Mouse (Mus musculus) heart, embryonic 11.5 days (tissue): Measurements from ENCODE around the gene Sh3gl1. TPM values are rescaled to one million over a fixed set of nuclear protein-coding genes. Genes with fewer than 3 reads are reported as not detected.

Experiments
- ATAC-seq: fragments of 200-750 bp; cut with Nextera tagmentation; replicated peaks from 2 replicates; pipeline ENCODE4 v1.8.0; 2017; ENCODE audit warnings: moderate library complexity; ENCODE audit not compliant: insufficient number of reproducible peaks, low FRiP score, low TSS enrichment
- H3K27ac ChIP-seq: fragments of 300-500 bp; sonication (generic); 2 replicates; pipeline ENCODE4 v1.5.1; 2014; ENCODE audit warnings: mild to moderate bottlenecking, low read depth, low read length
- H3K27me3 ChIP-seq: fragments of 300-500 bp; sonication (generic); 2 replicates; pipeline ENCODE4 v1.6.1; 2014; ENCODE audit warnings: mild to moderate bottlenecking, low read length, mixed read lengths; ENCODE audit not compliant: control insufficient read depth, insufficient read depth
- H3K36me3 ChIP-seq: fragments of 300-500 bp; sonication (generic); 2 replicates; pipeline ENCODE4 v1.6.1; 2014; ENCODE audit warnings: mild to moderate bottlenecking, low read length, moderate library complexity, mixed read lengths; ENCODE audit not compliant: control insufficient read depth, insufficient read depth
- H3K4me1 ChIP-seq: fragments of 300-500 bp; sonication (generic); 2 replicates; pipeline ENCODE4 v1.6.1; 2014; ENCODE audit warnings: low read length; ENCODE audit not compliant: control insufficient read depth, insufficient read depth
- H3K4me2 ChIP-seq: fragments of 300-500 bp; sonication (generic); 2 replicates; pipeline ENCODE4 v1.6.1; 2014; ENCODE audit warnings: mild to moderate bottlenecking, moderate library complexity
- H3K4me3 ChIP-seq: fragments of 300-500 bp; sonication (generic); 2 replicates; pipeline ENCODE4 v1.5.1; 2014; ENCODE audit warnings: low read depth, low read length
- H3K9ac ChIP-seq: fragments of 300-500 bp; sonication (generic); 2 replicates; pipeline ENCODE4 v1.6.1; 2014; ENCODE audit warnings: mild to moderate bottlenecking, low read depth, low read length, moderate library complexity
- H3K9me3 ChIP-seq: fragments of 300-500 bp; sonication (generic); replicated peaks from 2 replicates; pipeline ENCODE4 v1.6.1; 2016; ENCODE audit warnings: low read length; ENCODE audit not compliant: control insufficient read depth
- WGBS: fragments of 180-500 bp; shearing (Covaris S2); extraction: QIAGEN DNeasy Blood & Tissue Kit; methylation state at CpG from one replicate; pipeline ENCODE4 v1.1.7; 2014; ENCODE audit not compliant: insufficient replicate concordance; 5-methylcytosine and 5-hydroxymethylcytosine counted together
- polyA plus RNA-seq: library from polyadenylated mRNA; unstranded; fragments of >200 nt; fragmentation: Nextera tagmentation; extraction: Ambion mirVana; gene quantifications from 2 replicates; pipeline ENCODE4 v1.2.1, GENCODE M21; 2014

Gene Sh3gl1
- polyA plus RNA-seq, 1 experiment from 2014 or later, result 90.6 TPM

DNA sequence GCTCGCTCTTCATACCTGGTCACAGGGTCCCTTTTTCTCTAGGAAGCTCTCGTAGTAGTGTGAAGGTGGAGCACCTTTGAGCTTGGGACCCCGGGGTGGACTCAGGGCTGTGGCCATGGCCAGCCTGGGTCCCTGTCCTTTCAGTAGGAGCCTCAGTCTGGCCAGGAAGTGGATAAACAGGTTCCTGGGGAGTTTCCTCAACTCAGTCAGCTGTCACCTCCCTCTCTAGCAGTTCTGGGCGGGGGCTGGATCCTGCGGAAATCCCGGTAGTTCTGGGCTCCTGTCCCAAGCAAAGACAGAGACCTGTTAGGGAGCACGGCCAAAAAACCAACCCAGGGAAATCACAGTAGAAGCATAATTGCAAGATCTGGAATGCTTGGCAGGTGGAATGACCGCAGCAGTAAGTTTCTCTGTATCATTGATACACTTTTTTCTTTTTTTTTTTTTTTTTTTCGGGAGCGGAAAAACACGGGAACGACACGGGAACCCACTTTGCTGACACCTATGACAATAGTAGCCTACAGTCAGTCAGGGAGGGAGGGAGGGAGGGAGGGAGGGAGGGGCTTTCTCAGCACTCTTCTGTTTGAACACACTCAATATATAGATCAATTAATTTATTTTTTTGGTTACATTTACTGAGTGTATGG lies 30.9 kb downstream of the Sh3gl1 start, which contains the start of the genes Stap2 and Mpnd:
Gene Stap2, minus strand, starts transcription at position 170 of the 647 bp plus-strand sequence.
Gene Mpnd, plus strand, starts transcription at position 297 of the 647 bp plus-strand sequence.
- Histone ChIP-seq H3K4me2 (peak within 1 kb of the TSS; percentile 35), H3K4me1 (peaks cover 18% of the 10 kb centered on the region), H3K4me3 (peak within 1 kb of the TSS; percentile 22), H3K9ac (0 out of 2 replicates have a peak within 1 kb of the TSS, but pooled peaks have one; percentile 34), H3K27ac (no peak within 1 kb of the TSS), H3K36me3 (no peaks in the 10 kb centered on the region), H3K9me3 (no peaks in the 10 kb centered on the region), H3K27me3 (peaks cover 6% of the 10 kb centered on the region)
- no peak for ATAC-seq
- WGBS, result 28% methylated on average over 13 of the region's 13 CpGs

DNA sequence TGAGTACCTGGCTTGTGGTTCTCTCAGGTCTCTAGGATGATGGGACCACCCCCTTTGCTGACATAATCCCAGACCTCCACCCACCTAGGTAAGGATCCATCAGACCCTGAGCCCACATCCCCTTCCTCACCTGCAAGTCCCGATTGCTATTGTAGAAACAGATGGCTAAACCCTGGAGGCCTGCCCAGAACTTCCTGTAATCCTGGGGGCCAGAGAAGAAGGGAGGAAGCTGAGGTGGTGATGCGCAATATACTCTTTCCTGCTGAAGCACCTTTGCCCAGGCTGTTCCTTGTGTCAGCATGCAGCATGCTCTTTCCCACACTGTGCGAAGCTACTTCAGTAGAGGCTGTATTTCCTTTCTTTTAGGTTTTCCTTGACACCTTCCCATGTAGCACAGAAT lies 33.4 kb downstream of the Sh3gl1 start:
- H3K27me3 ChIP-seq, result peaks cover 14% of the 10 kb centered on the region

DNA sequence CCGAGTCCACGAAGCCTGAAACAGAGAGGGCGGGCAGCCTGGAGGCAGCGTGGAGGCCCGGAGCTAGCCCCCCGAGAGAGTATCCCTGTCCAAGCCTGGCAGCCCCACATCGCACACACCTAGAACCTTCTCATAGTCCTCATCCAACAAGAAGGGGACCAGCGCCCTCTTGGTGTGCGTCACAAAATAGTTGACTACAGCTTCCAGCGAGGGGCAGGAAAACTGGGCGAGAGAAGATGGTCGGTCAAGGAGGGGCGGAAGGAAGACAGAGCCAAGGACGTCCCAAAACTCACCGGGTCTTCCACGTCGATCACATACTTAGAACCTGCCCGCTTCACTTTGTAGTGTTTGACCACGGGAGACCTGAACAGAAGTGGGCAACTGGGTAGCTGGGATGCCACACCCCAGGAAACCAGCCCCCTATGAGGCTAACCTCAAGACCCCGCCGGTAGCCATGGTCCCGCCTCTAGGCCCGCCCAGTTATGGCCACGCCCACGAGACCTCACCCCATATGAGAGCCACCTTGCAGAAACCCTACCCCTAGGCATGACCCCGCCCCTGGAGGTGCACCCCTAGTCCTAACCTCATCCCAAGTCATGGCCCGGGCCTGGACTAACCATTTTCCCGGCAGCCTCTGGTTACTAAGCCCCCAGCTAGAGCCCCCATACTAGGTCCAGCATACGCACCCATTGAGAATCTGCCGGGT lies 36.5 kb downstream of the Sh3gl1 start:
- H3K27me3 ChIP-seq, result peaks cover 14% of the 10 kb centered on the region
- peak; percentile 46; the same call in 1 of the 2 replicates for ATAC-seq
- H3K36me3 ChIP-seq, result no peaks in the 10 kb centered on the region
- no peaks in the 10 kb centered on the region for H3K4me1 ChIP-seq
- WGBS, result 9% methylated on average over 30 of the region's 30 CpGs
- peak overlapping the region; percentile 50 for H3K4me2 ChIP-seq
- no peak overlapping the region for H3K9ac ChIP-seq
- H3K4me3 ChIP-seq, result peak overlapping the region; percentile 5; the same call in 1 of the 2 replicates
- no peaks in the 10 kb centered on the region for H3K9me3 ChIP-seq
- no peak overlapping the region for H3K27ac ChIP-seq

More for the DNA sequence above, 33.4 kb downstream of the Sh3gl1 start:
- no peak for ATAC-seq
- Histone ChIP-seq H3K4me2 (no peak overlapping the region), H3K4me3 (no peak overlapping the region), H3K9me3 (no peaks in the 10 kb centered on the region), H3K27ac (no peak overlapping the region), H3K4me1 (peaks cover 10% of the 10 kb centered on the region), H3K36me3 (no peaks in the 10 kb centered on the region), H3K9ac (no peak overlapping the region)
- WGBS, result 73% methylated on average over 3 of the region's 3 CpGs

GRCm38 (mm10) chr17:55996007-55996406 lies 40.4 kb downstream of the Sh3gl1 start:
- peaks cover 13% of the 10 kb centered on the region for H3K27me3 ChIP-seq
- H3K9me3 ChIP-seq, result no peaks in the 10 kb centered on the region
- H3K4me3 ChIP-seq, result no peak overlapping the region
- no peak for ATAC-seq
- WGBS, result 85% methylated on average over 15 of the region's 15 CpGs
- H3K9ac ChIP-seq, result no peak overlapping the region
- no peaks in the 10 kb centered on the region for H3K36me3 ChIP-seq
- H3K4me2 ChIP-seq, result no peak overlapping the region
- no peaks in the 10 kb centered on the region for H3K4me1 ChIP-seq
- H3K27ac ChIP-seq, result no peak overlapping the region

GRCm38 (mm10) chr17:55990278-55990898 lies 46.0 kb downstream of the Sh3gl1 start:
- H3K4me3 ChIP-seq, result no peak overlapping the region
- no peak overlapping the region for H3K27ac ChIP-seq
- no peak overlapping the region for H3K4me2 ChIP-seq
- H3K27me3 ChIP-seq, result peaks cover 19% of the 10 kb centered on the region
- ATAC-seq, result 0 out of 2 replicates have a peak, but pooled peaks have one; percentile 7
- no peak overlapping the region for H3K9ac ChIP-seq
- H3K36me3 ChIP-seq, result no peaks in the 10 kb centered on the region
- no peaks in the 10 kb centered on the region for H3K4me1 ChIP-seq
- WGBS, result 70% methylated on average over 8 of the region's 8 CpGs
- no peaks in the 10 kb centered on the region for H3K9me3 ChIP-seq

DNA sequence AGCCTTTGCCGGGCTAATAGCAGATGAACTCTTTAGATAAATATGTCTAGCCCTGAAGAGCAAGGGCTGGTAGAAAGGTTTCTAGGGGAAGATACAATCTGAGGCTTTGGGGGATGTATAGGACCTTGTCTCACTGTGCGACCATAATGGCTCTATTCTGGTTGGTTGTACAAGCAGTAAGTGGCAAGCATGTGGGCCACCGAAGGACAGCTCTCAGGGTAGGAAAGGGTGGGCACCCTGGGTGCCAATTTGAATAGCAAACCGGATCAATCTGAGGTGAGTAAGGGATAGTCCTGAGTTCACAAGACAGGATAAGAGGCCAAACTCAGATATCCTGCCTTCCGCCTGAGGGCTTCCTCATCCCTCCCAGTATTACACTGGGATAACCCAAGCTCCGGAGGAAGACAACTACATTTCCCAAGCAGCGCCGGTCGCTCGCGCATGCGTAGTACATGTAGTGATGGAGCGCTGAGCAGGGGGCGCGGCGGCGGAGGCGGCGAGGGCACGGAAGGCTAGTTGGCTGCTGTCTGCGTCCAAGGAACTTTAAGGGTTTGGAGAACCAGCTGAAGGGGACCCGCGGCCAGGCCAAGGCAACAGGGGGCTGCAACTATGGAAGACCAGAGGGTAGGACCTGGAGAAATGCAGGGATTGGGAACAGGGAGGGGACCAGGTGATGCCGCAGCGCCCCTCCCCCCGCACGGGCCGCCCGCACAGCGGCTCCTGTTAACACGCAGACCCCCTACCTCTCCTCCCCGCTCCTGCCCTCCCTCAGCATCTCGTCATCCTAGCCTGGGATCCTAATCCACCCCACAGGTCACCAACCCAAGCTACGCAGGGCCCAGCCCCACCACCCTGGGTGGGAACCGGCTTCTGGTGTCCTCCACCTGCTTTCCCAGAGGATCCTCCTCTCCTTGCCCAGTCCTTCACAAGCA lies 50.1 kb downstream of the Sh3gl1 start, which contains the start of gene Fsd1:
Gene Fsd1, plus strand, starts transcription at position 480 of the 932 bp plus-strand sequence.
- Histone ChIP-seq H3K9me3 (no peaks in the 10 kb centered on the region), H3K4me3 (peak within 1 kb of the TSS; percentile 35), H3K27ac (no peak within 1 kb of the TSS), H3K27me3 (peaks cover 22% of the 10 kb centered on the region), H3K4me2 (peak within 1 kb of the TSS; percentile 56), H3K36me3 (no peaks in the 10 kb centered on the region), H3K9ac (peak within 1 kb of the TSS; percentile 44; the same call in 1 of the 2 replicates), H3K4me1 (no peaks in the 10 kb centered on the region)
- WGBS, result 10% methylated on average over 34 of the region's 35 CpGs
- ATAC-seq, result no peak

- Histone ChIP-seq H3K36me3 (no peaks in the 10 kb centered on the region), H3K4me3 (no peak overlapping the region), H3K27ac (no peak overlapping the region), H3K9ac (no peak overlapping the region), H3K4me1 (no peaks in the 10 kb centered on the region; the same call in 1 of the 2 replicates), H3K9me3 (no peaks in the 10 kb centered on the region), H3K27me3 (peaks cover 7% of the 10 kb centered on the region; the same call in 1 of the 2 replicates), H3K4me2 (no peak overlapping the region)
- no peak for ATAC-seq
- 55% methylated on average over 3 of the region's 3 CpGs for WGBS
Observed at GRCm38 (mm10) chr17:55977301-55977700, 59.1 kb downstream of the Sh3gl1 start.
